Mouse (Mus musculus) lung, embryonic 15.5 days (tissue): Measurements from ENCODE around the gene Taf15. TPM values are rescaled to one million over a fixed set of nuclear protein-coding genes. Genes with fewer than 3 reads are reported as not detected.

Experiments
- ATAC-seq: fragments of 200-750 bp; cut with Nextera tagmentation; 2 replicates; pipeline ENCODE4 v1.8.0; 2017; ENCODE audit warnings: moderate number of reproducible peaks, borderline replicate concordance; ENCODE audit not compliant: low FRiP score, low TSS enrichment; ENCODE audit errors: extremely low read depth
- H3K27ac ChIP-seq: fragments of 300-500 bp; sonication (generic); 2 replicates; pipeline ENCODE4 v1.5.1; 2015; ENCODE audit warnings: moderate library complexity, mild to moderate bottlenecking, inconsistent platforms
- H3K27me3 ChIP-seq: fragments of 300-500 bp; sonication (generic); 2 replicates; pipeline ENCODE4 v1.6.1; 2015; ENCODE audit warnings: inconsistent platforms
- H3K36me3 ChIP-seq: fragments of 300-500 bp; sonication (generic); 2 replicates; pipeline ENCODE4 v1.6.1; 2015; ENCODE audit warnings: inconsistent platforms
- H3K4me1 ChIP-seq: fragments of 300-500 bp; sonication (generic); 2 replicates; pipeline ENCODE4 v1.6.1; 2015; ENCODE audit warnings: inconsistent platforms
- H3K4me2 ChIP-seq: fragments of 300-500 bp; sonication (generic); 2 replicates; pipeline ENCODE4 v1.6.1; 2015; ENCODE audit warnings: inconsistent platforms, mild to moderate bottlenecking, moderate library complexity
- H3K4me3 ChIP-seq: fragments of 300-500 bp; sonication (generic); 2 replicates; pipeline ENCODE4 v1.5.1; 2015; ENCODE audit warnings: mild to moderate bottlenecking, inconsistent platforms
- H3K9ac ChIP-seq: fragments of 300-500 bp; sonication (generic); 2 replicates; pipeline ENCODE4 v1.6.1; 2015; ENCODE audit warnings: inconsistent platforms
- H3K9me3 ChIP-seq: fragments of 300-500 bp; sonication (generic); 2 replicates; pipeline ENCODE4 v1.6.1; 2016; ENCODE audit warnings: inconsistent platforms
- WGBS: fragments of 180-500 bp; shearing (Covaris S2); methylation state at CpG from one replicate; pipeline ENCODE4 v1.1.7; 2015; 5-methylcytosine and 5-hydroxymethylcytosine counted together
- polyA plus RNA-seq: library from polyadenylated mRNA; unstranded; fragments of >200 nt; fragmentation: Nextera tagmentation; extraction: Ambion mirVana; gene quantifications from 2 replicates; pipeline ENCODE4 v1.2.1, GENCODE M21; 2015

The Taf15 gene
- polyA plus RNA-seq, result 11.0 and 11.3 TPM in 2 replicates

DNA sequence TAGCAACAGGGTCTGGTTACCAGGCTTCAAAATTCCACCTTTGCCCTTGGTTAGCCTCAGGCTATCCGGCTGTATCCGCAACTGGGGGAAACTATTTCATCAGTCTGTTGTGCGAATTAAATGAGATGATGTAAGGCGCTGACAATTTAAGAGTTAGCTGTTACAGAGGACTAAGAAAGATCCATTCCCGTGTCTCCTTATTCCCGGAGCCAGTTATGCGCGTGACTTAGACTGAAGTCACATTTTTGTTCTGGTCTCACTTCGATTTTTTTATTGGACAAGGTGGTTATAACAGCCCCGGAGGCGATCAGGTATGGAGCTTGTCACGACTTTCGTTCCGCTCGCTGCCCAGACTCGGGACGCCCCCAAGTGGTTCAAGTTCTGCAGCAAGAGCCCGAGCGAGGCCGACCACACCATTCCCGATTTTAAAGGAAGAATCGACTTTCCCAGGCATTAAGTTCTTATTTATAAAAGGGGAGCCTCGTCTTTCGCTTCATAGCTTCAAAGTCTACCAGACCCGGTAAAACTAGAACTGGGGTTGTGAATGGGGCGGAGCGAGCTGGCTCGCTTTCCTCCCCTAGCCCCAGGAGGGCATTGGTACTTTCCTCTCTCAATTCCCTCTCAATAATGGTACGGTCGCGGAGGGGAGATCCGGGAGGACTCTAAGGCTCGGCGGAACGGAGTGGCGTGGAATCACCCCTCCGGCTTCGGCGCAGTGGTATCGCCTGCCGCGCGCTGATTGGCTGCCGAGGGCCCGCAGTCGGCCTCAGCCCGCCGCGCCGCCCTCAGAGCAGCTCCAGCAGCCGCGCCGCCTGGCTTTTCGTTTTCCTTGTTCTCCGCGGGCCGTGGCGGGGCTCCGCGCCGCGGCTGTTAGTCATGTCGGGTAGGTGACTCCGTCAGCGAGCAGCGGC lies at the start of gene Taf15:
Gene Taf15 (plus strand): TSS at position 763 of the 911 bp plus-strand sequence.
- ATAC-seq, result peak; percentile 99
- Histone ChIP-seq H3K36me3 (peaks cover 11% of the 10 kb centered on the region; the same call in 1 of the 2 replicates), H3K27me3 (0 out of 2 replicates have a peak, but pooled peaks cover 2% of the 10 kb centered on the region), H3K4me3 (peak within 1 kb of the TSS; percentile 87), H3K27ac (peak within 1 kb of the TSS; percentile 93), H3K9me3 (no peaks in the 10 kb centered on the region), H3K9ac (peak within 1 kb of the TSS; percentile 88), H3K4me2 (peak within 1 kb of the TSS; percentile 66), H3K4me1 (peaks cover 15% of the 10 kb centered on the region)
- WGBS, result under 1% methylated on average over 66 of the region's 66 CpGs

DNA sequence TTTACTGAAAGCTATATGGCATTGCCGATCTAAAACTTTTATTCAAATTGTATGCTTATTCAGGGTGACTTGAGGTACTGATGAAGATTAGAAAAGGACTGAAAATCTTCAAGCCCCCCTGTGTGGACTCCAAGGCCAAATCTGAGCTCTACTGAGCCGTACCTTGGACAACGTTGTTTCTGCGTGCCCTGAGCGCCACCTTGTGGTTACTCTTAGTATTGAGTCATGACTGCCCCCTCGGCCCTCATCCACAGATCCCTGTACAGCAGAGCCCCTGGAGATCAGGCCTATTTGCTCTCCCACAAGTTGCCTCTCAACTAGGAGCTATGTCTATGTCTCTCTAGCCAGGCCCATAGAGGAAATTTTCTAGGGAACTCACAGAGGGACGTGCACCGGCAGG lies 48.2 kb upstream of the Taf15 start:
- H3K27me3 ChIP-seq, result peaks cover 48% of the 10 kb centered on the region
- no peak overlapping the region for H3K9ac ChIP-seq
- H3K36me3 ChIP-seq, result no peaks in the 10 kb centered on the region
- H3K4me2 ChIP-seq, result no peak overlapping the region
- H3K4me3 ChIP-seq, result no peak overlapping the region
- H3K4me1 ChIP-seq, result no peaks in the 10 kb centered on the region
- no peaks in the 10 kb centered on the region for H3K9me3 ChIP-seq
- ATAC-seq, result no peak
- H3K27ac ChIP-seq, result no peak overlapping the region
- 3% methylated on average over 8 of the region's 8 CpGs for WGBS

DNA sequence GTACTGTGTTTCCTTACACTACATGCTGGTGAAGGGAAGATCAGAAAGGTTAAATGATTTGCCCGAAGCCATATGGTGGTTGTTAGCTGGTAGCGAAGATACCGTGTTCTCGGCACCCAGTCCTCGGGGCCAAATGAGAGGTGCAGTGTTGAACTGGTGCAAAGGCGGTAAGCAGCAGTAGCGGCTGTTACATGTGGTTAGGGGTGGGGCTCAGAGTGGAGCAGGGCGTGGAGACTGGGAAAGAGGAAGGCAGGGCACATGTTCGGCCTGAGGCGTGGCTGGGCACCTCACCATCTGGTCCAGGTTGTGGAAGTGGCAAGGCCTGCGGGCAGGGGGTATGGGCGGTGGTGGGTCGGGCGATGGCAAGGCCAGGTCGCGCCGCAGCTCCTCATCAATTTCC lies 45.9 kb upstream of the Taf15 start:
- H3K4me3 ChIP-seq, result no peak overlapping the region
- 24% methylated on average over 17 of the region's 17 CpGs for WGBS
- no peak overlapping the region for H3K4me2 ChIP-seq
- no peak overlapping the region for H3K27ac ChIP-seq
- H3K36me3 ChIP-seq, result no peaks in the 10 kb centered on the region
- no peaks in the 10 kb centered on the region for H3K9me3 ChIP-seq
- H3K27me3 ChIP-seq, result peaks cover 44% of the 10 kb centered on the region
- no peak overlapping the region for H3K9ac ChIP-seq
- no peak for ATAC-seq
- no peaks in the 10 kb centered on the region for H3K4me1 ChIP-seq

DNA sequence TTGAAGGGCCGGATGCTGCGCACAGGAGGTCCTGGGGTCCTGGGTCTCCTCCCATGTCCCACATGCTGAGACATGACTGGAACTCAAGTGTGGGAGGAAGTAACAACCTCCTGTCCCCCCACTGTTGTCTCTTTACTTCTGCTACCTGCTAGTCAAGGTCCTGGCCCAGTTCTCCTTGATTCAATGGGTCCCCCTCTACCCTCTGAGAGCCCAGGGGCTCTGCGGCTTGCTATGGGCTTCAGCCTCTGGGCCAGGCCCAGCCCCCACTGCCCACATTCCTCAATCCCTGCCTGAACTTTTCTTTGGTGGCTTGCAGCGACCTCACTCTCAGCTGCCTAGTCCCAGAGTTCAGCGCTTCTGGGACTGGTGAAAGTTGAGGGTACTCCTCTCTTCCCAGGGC lies 43.5 kb upstream of the Taf15 start, which contains the start of gene Gas2l2:
Gene Gas2l2 (minus strand): TSS at position 101 of the 400 bp plus-strand sequence.
- peaks cover 44% of the 10 kb centered on the region for H3K27me3 ChIP-seq
- no peaks in the 10 kb centered on the region for H3K36me3 ChIP-seq
- H3K4me2 ChIP-seq, result no peak within 1 kb of the TSS
- H3K4me3 ChIP-seq, result no peak within 1 kb of the TSS
- no peaks in the 10 kb centered on the region for H3K9me3 ChIP-seq
- H3K27ac ChIP-seq, result no peak within 1 kb of the TSS
- WGBS, result 46% methylated on average over 5 of the region's 5 CpGs
- ATAC-seq, result no peak
- no peak within 1 kb of the TSS for H3K9ac ChIP-seq
- no peaks in the 10 kb centered on the region for H3K4me1 ChIP-seq

DNA sequence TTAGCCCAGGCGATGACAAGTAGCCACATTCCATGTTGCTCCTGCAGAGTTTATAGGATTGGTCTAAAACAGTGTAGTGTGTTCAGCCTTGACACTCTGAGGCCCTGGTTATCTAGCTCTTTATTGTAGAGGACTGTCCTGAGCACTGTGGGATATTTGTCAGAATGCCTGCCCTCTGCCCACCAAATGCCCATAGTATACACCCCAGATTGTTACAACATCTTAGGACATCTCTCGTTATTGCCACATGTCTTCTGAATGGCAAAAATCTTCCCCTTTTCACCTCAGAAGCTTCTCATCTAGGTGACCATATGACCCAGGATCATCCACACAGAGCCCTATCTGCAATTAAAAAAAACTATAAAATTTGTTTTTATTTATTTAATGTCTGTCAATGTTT lies 40.4 kb upstream of the Taf15 start:
- Histone ChIP-seq H3K9me3 (no peaks in the 10 kb centered on the region), H3K4me3 (no peak overlapping the region), H3K4me2 (no peak overlapping the region), H3K9ac (no peak overlapping the region), H3K27me3 (peaks cover 27% of the 10 kb centered on the region), H3K36me3 (no peaks in the 10 kb centered on the region), H3K4me1 (no peaks in the 10 kb centered on the region), H3K27ac (no peak overlapping the region)
- ATAC-seq, result no peak
- 73% methylated on average over 2 of the region's 2 CpGs for WGBS

DNA sequence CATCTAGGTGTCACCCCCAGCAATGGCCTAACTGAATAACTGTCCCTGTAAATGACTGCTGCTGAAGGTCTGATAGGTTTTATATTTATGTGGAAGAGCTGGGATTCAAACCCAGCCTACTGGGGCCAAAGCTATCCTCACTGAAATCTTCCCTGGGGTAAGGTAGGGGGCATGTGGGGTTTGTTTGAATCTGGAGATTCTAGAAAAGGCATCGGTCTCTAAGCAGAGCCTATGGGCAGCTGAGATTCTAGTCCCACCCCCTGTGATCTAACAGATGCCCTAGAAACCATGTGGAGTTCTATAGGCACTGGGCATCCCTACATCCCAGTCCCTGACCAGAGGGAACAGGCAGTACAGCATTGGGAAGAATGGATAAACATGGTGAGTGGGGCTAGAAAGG lies 35.5 kb upstream of the Taf15 start, which contains the start of gene 1700020L24Rik:
Gene 1700020L24Rik (plus strand): TSS at position 301 of the 400 bp plus-strand sequence.
- Histone ChIP-seq H3K4me3 (no peak within 1 kb of the TSS), H3K27ac (no peak within 1 kb of the TSS), H3K4me1 (0 out of 2 replicates have a peak, but pooled peaks cover under 1% of the 10 kb centered on the region), H3K9me3 (no peaks in the 10 kb centered on the region), H3K4me2 (no peak within 1 kb of the TSS), H3K27me3 (peaks cover 15% of the 10 kb centered on the region), H3K36me3 (no peaks in the 10 kb centered on the region), H3K9ac (no peak within 1 kb of the TSS)
- WGBS, result 94% methylated on average over 1 of the region's 1 CpGs
- no peak for ATAC-seq

DNA sequence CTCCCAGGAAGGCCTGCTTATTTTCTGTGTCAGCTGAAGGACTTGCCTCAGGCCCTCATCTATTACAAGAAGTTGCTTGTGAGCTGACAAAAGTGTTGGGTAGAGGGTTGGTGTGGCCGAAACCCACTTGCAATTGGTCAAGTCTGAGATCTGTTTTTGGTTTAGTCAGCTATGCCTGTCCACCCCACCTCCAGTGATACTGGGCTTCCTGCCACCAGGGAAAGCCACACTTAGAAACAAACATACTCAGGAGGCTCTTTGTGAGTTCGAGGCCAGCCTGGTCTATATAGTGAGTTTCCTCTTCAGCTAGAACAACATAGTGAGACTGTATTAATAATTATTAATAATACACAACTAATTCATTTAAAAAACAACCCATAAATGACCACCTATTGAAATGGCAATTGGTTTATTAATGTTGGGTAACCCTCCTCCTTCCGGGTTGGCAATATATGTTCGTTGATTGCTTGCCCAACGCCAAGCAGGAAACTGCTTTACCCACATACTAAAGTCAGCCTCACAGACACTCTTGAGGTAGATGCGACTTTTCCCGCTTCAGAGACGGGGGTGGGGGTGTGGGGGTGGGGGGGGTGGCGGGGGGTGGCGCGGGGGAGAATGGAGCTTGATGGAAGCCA lies 33.3 kb upstream of the Taf15 start:
- no peak for ATAC-seq
- no peak overlapping the region for H3K27ac ChIP-seq
- H3K4me1 ChIP-seq, result peaks cover 10% of the 10 kb centered on the region; the same call in 1 of the 2 replicates
- no peak overlapping the region for H3K9ac ChIP-seq
- WGBS, result 27% methylated on average over 11 of the region's 11 CpGs
- peaks cover 37% of the 10 kb centered on the region for H3K27me3 ChIP-seq
- no peaks in the 10 kb centered on the region for H3K36me3 ChIP-seq
- peak overlapping the region; percentile 60 for H3K4me3 ChIP-seq
- no peaks in the 10 kb centered on the region for H3K9me3 ChIP-seq
- peak overlapping the region; percentile 96 for H3K4me2 ChIP-seq

DNA sequence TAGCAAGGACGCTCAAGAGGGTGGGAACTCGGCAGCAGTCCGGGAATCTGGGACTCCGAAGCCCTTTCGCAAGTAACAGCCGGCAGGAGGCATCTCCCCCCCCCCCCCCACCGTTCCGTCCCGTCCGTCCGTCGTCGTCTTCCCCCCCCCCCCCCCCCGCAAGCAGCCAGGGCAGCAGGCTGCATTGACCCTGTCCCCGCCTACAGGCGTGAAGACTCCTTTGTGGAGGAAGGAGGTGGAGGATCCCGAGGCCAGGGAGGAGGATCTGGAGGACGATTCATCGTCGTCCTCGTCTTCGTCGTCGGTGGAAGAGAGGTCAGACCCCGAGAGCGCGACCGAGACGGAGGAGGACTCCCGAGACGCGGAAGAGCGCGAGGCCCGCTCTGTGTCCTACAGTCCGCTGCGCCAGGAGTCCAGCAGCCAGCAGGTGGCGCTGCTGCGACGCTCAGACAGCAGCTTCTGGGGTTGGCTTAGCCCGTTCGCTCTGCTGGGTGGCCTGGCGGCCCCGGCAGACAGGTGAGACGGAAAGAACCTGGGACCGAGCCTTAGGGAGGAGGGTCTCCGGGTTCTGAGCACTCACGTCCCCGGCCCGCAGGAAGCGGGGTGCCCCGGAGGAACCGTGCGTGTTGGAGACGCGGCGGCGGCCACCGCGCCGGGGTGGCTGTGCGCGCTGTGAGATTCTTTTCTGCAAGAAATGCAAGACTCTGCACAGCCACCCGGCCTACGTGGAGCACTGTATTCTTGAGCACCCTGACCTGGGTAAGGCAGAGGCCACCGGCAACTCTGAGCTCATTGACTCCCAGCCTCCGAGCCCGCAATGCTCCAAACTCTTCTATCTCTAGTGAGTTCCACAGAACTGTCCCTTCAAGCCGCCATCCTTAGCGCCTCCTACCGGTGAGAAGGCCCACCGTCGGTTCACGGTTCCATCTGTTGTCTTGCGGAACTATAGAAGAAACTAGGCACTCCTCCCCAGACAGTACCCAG lies 32.5 kb upstream of the Taf15 start:
- under 1% methylated on average over 64 of the region's 75 CpGs for WGBS

DNA sequence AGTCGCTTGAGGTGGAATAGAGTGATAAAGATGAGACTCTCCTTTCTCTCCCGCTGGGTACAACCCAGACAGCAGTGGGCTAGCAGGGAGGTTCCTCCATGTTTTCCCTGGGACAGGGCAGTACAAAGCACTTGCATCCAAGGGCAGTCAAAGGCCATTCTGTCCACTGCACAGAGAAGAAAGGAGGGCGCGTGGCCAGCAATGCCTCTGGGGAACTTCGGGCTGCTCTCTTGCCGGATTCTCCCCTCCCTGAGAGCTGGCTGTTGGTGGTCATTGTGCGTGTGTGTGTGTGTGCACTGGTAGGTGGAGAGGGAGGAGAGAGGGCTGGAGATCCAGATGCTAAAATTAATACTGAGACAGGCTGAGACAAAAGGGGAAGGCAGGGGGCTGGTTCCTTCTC lies 31.7 kb upstream of the Taf15 start:
- H3K4me1 ChIP-seq, result peaks cover 15% of the 10 kb centered on the region; the same call in 1 of the 2 replicates
- no peaks in the 10 kb centered on the region for H3K9me3 ChIP-seq
- peak overlapping the region; percentile 96 for H3K4me2 ChIP-seq
- H3K27me3 ChIP-seq, result peaks cover 52% of the 10 kb centered on the region
- WGBS, result 53% methylated on average over 7 of the region's 7 CpGs
- H3K9ac ChIP-seq, result no peak overlapping the region
- H3K27ac ChIP-seq, result no peak overlapping the region
- H3K36me3 ChIP-seq, result no peaks in the 10 kb centered on the region
- no peak for ATAC-seq
- no peak overlapping the region for H3K4me3 ChIP-seq

More for the DNA sequence above, 32.5 kb upstream of the Taf15 start:
- ATAC-seq, result peak; percentile 92
- H3K9ac ChIP-seq, result peak overlapping the region; percentile 38; the same call in 1 of the 2 replicates
- peaks cover 45% of the 10 kb centered on the region for H3K27me3 ChIP-seq
- peak overlapping the region; percentile 60 for H3K4me3 ChIP-seq
- H3K36me3 ChIP-seq, result no peaks in the 10 kb centered on the region
- H3K4me2 ChIP-seq, result peak overlapping the region; percentile 96
- H3K4me1 ChIP-seq, result peaks cover 15% of the 10 kb centered on the region; the same call in 1 of the 2 replicates
- H3K9me3 ChIP-seq, result no peaks in the 10 kb centered on the region
- H3K27ac ChIP-seq, result no peak overlapping the region

DNA sequence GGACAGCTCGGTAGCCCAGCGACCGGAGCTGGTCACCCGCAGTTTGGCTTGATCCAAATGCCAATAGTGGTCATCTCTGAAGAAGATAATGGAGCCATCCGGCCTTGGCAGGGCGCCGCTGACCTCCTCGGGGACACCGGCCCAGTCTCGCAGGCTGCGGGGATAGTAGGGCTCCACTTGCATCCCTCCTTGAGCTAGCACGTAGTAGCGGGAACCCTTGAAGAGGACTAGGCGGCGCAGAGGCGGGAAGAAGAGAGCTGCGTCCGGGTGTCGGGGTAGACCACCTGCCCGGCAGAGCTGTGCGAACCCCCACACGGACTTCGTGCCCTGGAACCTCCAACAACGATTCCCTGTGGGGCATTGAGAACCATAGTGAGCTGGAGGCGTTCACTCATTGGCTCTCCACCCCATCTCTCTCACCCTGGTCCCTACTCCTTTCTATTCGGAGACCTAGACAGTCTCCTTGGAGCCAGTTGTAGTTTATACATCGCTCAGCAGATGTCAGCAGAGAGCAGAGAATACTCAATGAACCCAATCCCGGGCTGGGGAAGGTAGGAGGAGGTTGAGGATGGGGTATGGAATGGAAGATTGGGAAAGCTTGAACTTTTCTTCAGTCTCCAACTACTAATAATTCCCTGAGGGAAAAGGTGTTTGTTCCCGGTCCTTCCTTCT lies 30.2 kb upstream of the Taf15 start:
- Histone ChIP-seq H3K4me1 (peaks cover 23% of the 10 kb centered on the region), H3K36me3 (no peaks in the 10 kb centered on the region), H3K9me3 (no peaks in the 10 kb centered on the region), H3K27me3 (peaks cover 54% of the 10 kb centered on the region), H3K4me2 (peak overlapping the region; percentile 47), H3K27ac (no peak overlapping the region), H3K9ac (no peak overlapping the region), H3K4me3 (peak overlapping the region; percentile 15)
- no peak for ATAC-seq
- 10% methylated on average over 29 of the region's 29 CpGs for WGBS
